Mouse (Mus musculus): Measurements from ENCODE around the gene Polr2j.

DNA sequence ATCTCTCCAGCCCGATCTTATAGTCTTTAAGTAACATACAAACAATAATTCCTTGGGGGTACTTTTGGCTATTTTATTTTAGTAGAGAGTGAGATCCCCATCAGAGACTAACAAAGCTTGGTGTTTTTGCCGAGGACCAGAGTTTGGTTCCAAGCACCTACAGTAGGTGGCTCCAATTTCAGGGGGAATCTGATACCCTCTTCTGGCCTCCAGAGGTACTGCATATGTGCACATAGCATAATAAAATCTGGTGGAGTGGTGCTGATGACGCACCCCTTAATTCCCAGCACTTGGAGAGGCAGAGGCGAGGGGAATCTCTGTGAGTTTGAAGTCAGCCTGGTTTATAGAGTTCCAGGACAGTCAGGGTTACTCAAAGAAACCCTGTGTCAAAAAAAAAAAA is 34.1 kb upstream of the Polr2j start:
- peak; percentile 43 for TF ChIP-seq CTCF (IDR thresholded peaks at IDR 0.05; ENCODE audit: low read depth)
- no peak for TF ChIP-seq EP300 (optimal IDR thresholded peaks at IDR 0.05)
